Mouse (Mus musculus) testis, postnatal 14 days (tissue): ENCODE data around the gene Gm30302.
"Not testable (repeated sequence)": the region's sequence is repeated elsewhere in the genome, so short reads cannot be mapped to it uniquely, and the experiment has no call there.

Experiments used
- DNase-seq: peaks from one replicate; pipeline ENCODE4 v3.0.0; 2021; ENCODE audit warnings: low spot score

Gene Gm30302

GRCm38 (mm10) chr13:49798901-49799300 is at the start of gene Gm30302:
Gm30302 (minus strand) TSS chr13:49799001.
- no peak for DNase-seq

DNA sequence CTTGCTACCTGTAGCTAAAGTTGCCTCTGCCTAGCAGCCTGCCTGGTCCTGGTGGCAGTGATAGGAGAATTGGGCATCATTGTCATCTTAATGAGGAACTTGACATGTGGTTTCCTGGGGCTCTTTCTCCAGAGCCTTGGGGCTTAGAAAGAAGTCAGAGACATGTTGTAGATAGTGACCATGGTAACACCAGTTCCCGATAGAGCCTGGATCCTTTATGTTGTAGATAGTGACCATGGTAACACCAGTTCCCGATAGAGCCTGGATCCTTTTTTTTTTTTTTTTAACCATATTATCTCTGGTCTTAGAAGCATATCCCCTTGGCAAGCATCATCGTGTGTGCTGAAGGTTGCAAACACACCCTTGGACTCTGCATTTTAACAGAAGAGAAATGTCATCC is 48.0 kb upstream of the Gm30302 start:
- no peak for DNase-seq

DNA sequence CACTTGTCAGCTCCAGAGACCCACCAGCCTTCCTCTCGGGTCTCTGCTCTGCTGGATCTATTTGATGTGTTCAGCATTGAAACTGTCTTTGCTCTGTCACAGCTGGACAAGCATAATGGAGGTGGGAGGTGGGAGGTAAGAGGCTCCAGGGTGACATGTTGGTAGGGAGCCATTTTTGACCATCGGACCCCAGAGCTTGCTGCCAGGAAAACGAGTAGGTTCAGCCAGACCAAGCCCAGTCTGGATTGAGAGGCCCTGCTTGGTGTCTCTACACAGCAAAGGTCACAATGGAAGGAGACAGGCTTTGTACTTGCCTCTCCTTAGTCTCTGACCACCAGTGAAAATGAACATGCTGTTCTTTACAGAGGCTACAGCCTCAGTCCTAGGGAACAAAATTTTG is 47.3 kb upstream of the Gm30302 start:
- DNase-seq = no peak

GRCm38 (mm10) chr13:49845663-49846062 is 46.9 kb upstream of the Gm30302 start:
- DNase-seq = no peak

GRCm38 (mm10) chr13:49844071-49844470 is 45.3 kb upstream of the Gm30302 start:
- no peak for DNase-seq

- no peak for DNase-seq
Observed at GRCm38 (mm10) chr13:49841186-49841585, 42.4 kb upstream of the Gm30302 start.

DNA sequence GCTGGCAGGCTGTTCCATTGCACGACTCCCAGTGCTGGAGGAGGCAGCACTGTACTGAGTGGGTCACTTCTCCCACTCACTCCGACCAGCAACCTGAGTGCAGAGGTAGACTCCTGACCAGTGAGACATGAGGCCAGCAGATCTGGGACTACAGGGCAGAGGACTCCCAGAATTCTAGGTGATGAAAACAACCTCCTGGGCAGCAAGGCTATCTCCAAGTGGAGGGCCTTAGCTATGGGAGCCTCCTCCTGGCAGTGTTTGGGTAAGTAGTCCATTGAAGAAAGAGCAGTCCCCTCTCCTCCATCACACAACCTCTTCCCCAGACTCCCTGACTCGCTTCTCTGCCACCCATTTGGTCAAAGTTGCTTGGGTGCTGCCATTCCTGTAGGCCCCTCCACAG is 31.6 kb upstream of the Gm30302 start:
- DNase-seq = no peak

DNA sequence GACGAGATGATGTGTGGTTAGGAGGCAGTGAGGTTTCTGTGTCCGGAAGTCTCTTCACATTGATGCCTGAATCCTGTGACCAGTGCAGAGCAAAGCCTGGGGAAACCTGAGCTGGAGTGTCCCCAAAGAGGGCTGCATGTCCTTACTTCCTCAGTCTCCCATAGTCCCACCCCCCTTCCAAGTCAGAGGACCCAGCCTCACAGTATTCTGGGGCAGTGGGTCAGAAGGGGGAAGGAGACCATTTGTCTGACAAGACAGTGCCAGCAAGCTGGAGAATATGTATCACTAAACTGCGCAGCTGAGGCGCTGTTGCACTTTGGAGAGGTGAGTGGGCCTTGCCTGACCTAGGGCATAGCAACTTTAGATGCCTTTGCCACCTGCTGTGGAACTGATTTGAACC is 26.5 kb upstream of the Gm30302 start:
- no peak for DNase-seq

GRCm38 (mm10) chr13:49814958-49815357 is 16.2 kb upstream of the Gm30302 start:
- DNase-seq = no peak

GRCm38 (mm10) chr13:49814420-49814819 is 15.6 kb upstream of the Gm30302 start:
- DNase-seq = peak; percentile 48

DNA sequence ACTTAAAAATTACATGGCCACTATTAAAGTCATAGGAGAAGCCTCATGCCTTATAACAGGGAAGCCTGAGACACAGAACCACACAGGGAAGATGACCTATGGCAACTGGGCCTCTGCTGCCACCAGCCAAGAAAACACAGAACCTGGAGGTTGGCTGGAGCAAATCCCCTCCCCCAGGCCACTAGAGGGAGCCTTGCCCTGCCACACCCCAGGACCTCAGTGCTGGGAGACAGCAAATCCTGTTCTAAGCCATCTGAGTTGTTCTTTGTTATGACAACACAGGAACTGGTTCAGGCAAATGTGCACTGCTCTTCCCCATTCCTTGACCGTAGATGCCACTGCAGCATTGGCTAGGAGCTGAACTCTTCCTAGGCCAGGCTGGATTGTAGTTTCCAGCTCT is 8.3 kb upstream of the Gm30302 start:
- no peak for DNase-seq

DNA sequence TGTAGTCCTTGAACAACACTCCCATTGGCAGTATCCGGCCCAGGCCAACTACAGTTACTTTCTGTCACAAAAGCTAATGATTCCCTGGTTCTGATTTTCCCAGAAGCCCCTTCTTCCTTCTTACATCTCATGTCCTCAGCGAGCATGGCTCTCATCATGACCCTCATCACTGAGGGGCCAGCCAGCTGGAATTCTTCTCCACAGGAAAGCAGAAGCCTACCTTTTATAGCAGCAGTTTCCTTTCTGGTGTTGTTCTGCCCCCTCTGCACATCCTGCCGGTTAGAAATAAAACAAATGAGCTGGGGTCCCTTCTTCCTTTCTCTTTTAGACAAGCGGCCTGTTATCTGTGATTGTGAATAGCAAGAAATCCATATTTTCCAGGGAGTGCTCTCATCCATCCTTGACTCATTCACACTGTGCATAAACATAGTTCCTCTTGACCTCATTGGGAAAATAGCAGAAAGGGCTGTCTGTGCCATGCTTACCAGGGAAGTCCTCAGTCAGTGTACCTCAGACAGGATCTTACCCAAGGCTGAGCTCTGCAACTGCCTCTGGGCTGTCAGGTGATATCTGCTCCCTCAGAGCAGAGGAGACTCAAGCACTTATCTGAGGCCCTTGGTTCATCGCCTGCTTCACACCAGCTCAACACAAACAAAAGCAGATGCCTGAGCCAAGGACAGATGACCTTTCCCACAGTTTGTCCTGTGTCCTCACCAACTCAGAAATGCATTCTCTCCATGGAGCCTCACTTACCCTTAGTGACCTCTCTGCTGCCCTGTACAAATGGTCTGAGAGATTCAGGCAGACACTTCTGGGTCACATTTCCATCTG is 10.0 kb downstream of the Gm30302 start:
- DNase-seq = no peak

GRCm38 (mm10) chr13:49783899-49784298 is 14.9 kb downstream of the Gm30302 start:
- DNase-seq = no peak

DNA sequence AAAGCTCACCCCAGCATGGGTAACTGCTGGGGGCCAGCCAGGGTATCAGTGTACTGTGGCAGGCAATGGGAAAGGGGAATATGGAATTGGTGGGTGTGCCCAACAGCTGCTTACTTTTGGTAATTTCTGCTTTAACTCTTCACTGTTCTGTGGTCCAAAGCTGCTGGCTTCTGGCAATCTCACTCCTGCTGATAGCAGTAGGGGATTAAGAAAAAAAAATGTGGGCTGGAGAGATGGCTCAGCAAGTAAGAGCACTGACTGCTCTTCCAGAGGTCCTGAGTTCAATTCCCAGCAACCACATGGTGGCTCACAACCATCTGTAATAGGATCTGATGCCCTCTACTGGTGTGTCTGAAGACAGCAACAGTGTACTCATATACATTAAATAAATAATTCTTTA is 27.3 kb downstream of the Gm30302 start:
- not testable (repeated sequence) for DNase-seq

GRCm38 (mm10) chr13:49769111-49769510 is 29.7 kb downstream of the Gm30302 start:
- DNase-seq = no peak

- no peak for DNase-seq
Observed at GRCm38 (mm10) chr13:49768048-49768447, 30.8 kb downstream of the Gm30302 start.

DNA sequence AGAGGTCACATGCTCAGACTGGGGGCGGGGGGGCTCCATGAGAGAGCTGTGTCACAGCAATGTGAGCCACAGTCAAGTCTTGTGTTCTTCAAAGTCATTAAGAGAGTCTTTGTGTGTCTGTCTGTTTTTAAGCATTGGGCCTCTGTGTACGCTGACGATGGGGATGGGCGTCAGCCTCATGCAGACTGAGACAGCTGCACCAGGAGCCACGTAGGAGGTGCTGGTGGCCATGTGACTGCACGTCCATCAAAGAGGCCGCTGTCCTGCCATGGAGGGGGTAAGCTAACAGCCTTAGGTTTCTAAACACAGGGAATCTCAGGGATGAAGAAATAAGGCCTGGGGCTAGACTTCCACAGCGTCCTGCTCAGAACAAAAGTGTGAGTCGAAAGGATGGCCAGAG is 32.5 kb downstream of the Gm30302 start:
- DNase-seq = no peak

- no peak for DNase-seq
Observed at GRCm38 (mm10) chr13:49765306-49765705, 33.5 kb downstream of the Gm30302 start.

DNA sequence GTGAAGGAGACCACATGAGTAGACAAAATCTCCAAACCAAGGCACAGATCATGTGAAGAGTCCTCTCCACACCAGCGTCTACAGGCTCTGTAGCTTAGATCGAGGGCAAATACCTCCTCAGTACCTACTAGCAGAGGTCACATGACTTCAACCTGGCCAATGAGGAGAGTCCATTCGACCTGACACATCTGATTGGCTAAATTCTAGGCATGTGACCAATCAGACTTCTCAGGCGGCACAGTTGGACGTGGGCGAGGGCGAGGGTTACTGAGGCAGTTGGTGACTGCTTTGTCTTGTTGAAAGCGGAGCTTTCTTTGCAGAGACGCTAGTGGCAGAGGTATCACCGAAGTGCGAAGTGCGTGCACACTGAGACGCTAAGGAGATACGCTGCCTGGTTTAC is 36.6 kb downstream of the Gm30302 start:
- peak; percentile 88 for DNase-seq

GRCm38 (mm10) chr13:49760675-49761074 is 38.1 kb downstream of the Gm30302 start:
- DNase-seq = no peak

DNA sequence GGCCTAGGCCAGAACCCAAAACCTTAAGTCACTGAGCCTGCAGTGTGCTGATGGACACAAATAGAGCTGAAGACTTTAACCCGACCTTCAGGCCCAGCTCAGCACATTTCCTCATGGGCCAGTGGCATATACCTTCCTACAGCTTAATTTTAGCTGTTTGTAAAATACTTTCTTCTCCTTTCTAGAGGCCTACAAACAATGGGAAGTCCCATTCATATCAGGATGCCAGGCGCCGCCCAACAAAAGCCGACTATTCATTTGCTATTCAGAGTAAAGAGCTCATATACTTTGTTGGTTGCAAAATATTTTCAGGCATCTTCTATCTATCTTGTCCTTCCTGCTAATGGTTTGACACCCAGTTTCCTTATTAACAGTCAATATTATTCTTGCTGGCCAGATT is 40.8 kb downstream of the Gm30302 start:
- no peak for DNase-seq

DNA sequence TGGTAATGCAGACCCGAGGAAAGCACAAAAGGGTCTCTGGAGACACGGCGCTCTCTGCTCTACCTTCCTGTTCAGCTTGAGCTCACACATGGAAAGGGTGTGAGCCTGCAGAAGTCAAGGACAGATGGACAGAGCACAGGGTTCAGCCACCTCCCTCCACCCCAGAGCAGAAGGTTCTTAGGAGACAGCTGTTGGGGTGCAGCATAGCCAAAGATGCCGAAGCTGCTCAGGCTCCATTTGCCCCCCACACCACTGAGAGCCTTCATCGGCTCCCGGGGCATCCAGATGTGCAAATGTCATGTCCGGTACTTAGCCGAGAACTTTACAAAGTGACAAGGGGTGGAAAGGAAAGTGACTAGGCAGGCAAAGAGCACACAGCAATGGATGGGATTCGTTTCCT is 42.2 kb downstream of the Gm30302 start:
- DNase-seq = no peak

DNA sequence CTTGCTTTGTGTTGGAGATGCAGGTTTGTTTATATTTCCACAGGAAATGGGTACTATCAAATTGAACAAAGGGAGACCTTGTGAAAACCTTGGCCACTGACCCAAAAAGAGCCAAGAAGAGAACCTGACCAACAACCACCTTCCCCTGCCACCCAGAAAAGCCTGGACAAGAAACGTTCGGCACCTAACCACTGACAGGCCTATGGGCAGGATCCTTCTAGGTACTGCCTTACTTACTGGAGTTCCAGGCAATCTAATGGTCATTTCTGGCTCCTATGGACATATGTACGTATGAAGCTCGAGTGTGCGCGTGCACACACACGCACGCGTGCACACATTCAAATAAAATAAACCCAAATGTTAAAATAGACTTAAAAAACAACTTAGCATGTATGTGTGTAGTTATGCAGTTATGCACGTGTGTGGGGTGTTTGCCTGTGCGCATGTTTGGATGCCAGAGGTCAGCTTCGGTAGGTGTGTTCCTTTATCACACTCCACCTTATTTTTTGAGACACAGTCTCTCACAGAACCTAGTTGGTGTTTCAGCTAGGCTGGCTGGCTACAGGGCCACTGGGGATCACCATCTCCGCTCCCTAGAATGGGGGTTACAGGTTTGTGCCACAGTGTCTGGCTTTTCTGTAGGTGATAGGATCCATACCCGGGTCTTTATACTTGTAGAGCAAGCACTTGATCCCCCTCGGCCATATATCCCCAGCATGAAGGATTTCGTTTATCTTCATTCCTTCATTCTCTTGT is 57.3 kb downstream of the Gm30302 start:
- DNase-seq = no peak
